Mouse (Mus musculus) hindbrain, postnatal 0 days (tissue): ENCODE data around the gene H2-D1. TPM values are rescaled to one million over a fixed set of nuclear protein-coding genes. Genes with fewer than 3 reads are reported as not detected.
"Not testable (repeated sequence)": the region's sequence is repeated elsewhere in the genome, so short reads cannot be mapped to it uniquely, and the experiment has no call there.

ENCODE experiments used
- ATAC-seq: fragments of 200-750 bp; cut with Nextera tagmentation; 2 replicates; pipeline ENCODE4 v1.8.0; 2017; ENCODE audit warnings: mild to moderate bottlenecking, moderate TSS enrichment, moderate library complexity
- DNase-seq: peaks from one replicate; pipeline ENCODE4 v3.0.0-alpha.2; 2015; ENCODE audit warnings: low spot score
- H3K27ac ChIP-seq: fragments of 300-500 bp; sonication (generic); 2 replicates; pipeline ENCODE4 v1.5.1; 2014; ENCODE audit warnings: mild to moderate bottlenecking
- H3K27me3 ChIP-seq: fragments of 300-500 bp; sonication (generic); 2 replicates; pipeline ENCODE4 v1.6.1; 2014; ENCODE audit warnings: low read length, mixed read lengths; ENCODE audit not compliant: insufficient read depth
- H3K36me3 ChIP-seq: fragments of 300-500 bp; sonication (generic); 2 replicates; pipeline ENCODE4 v1.6.1; 2014; ENCODE audit warnings: low read length, mixed read lengths; ENCODE audit not compliant: insufficient read depth
- H3K4me1 ChIP-seq: fragments of 300-500 bp; sonication (generic); 2 replicates; pipeline ENCODE4 v1.6.1; 2014; ENCODE audit warnings: antibody characterized with exemption, low read length, mixed read lengths; ENCODE audit not compliant: insufficient read depth
- H3K4me2 ChIP-seq: fragments of 300-500 bp; sonication (generic); 2 replicates; pipeline ENCODE4 v1.6.1; 2014; ENCODE audit warnings: low read depth, mild to moderate bottlenecking, low read length, moderate library complexity, mixed read lengths
- H3K4me3 ChIP-seq: fragments of 300-500 bp; sonication (generic); 2 replicates; pipeline ENCODE4 v1.5.1; 2014; ENCODE audit warnings: low read length
- H3K9ac ChIP-seq: fragments of 300-500 bp; sonication (generic); replicated peaks from 2 replicates; pipeline ENCODE4 v1.6.1; 2014; ENCODE audit warnings: mild to moderate bottlenecking, low read length, moderate library complexity, mixed read lengths
- H3K9me3 ChIP-seq: fragments of 300-500 bp; sonication (generic); 2 replicates; pipeline ENCODE4 v1.6.1; 2016; ENCODE audit warnings: low read length, mixed read lengths
- CTCF ChIP-seq: IDR thresholded peaks from 2 replicates; pipeline ENCODE4 v1.5.1; 2016; ENCODE audit warnings: antibody characterized with exemption, control low read depth, low read depth
- WGBS: fragments of 180-500 bp; shearing (Covaris S2); extraction: QIAGEN DNeasy Blood & Tissue Kit; methylation state at CpG from one replicate; pipeline ENCODE4 v1.1.7; 2014; 5-methylcytosine and 5-hydroxymethylcytosine counted together
- microRNA-seq, 2 experiments: library from miRNA; unstranded; fragments of <30 nt; microRNA quantifications; one replicate each; pipeline ENCODE4; 2016
- polyA plus RNA-seq: library from polyadenylated mRNA; unstranded; fragments of >200 nt; fragmentation: Nextera tagmentation; extraction: Ambion mirVana; gene quantifications from 2 replicates; pipeline ENCODE4 v1.2.1, GENCODE M21; 2015
- total RNA-seq: library from RNA; depleted of rRNA; stranded (reverse); fragments of >200 nt; gene quantifications from 2 replicates; pipeline ENCODE4 v1.2.3, GENCODE M21; 2014; rRNA removed

H2-D1 gene
- total and polyA plus RNA-seq, 2 experiments from 2014 or later, result 74.3 to 146 TPM

- no peak overlapping the region for H3K9ac ChIP-seq
- TF ChIP-seq CTCF, result no peak
- H3K27me3 ChIP-seq, result no peaks in the 10 kb centered on the region
- 82% methylated on average over 10 of the region's 10 CpGs for WGBS
- no peaks in the 10 kb centered on the region for H3K9me3 ChIP-seq
- no peak overlapping the region for H3K4me2 ChIP-seq
- no peak overlapping the region for H3K27ac ChIP-seq
- DNase-seq (no peak), ATAC-seq (no peak)
- H3K4me1 ChIP-seq, result no peaks in the 10 kb centered on the region
- H3K4me3 ChIP-seq, result no peak overlapping the region
- H3K36me3 ChIP-seq, result no peaks in the 10 kb centered on the region
Measured at GRCm38 (mm10) chr17:35303756-35304350, 41.3 kb downstream of the H2-D1 start.

- Histone ChIP-seq H3K9ac (no peak overlapping the region), H3K36me3 (no peaks in the 10 kb centered on the region), H3K4me2 (no peak overlapping the region), H3K27ac (no peak overlapping the region), H3K9me3 (no peaks in the 10 kb centered on the region), H3K27me3 (no peaks in the 10 kb centered on the region), H3K4me1 (no peaks in the 10 kb centered on the region), H3K4me3 (no peak overlapping the region)
- DNase-seq (no peak), ATAC-seq (no peak)
- TF ChIP-seq CTCF, result no peak
- WGBS, result 74% methylated on average over 6 of the region's 6 CpGs
Measured at GRCm38 (mm10) chr17:35304478-35304877, 41.9 kb downstream of the H2-D1 start.

GRCm38 (mm10) chr17:35304921-35305320 is 42.4 kb downstream of the H2-D1 start:
- 84% methylated on average over 8 of the region's 8 CpGs for WGBS
- H3K36me3 ChIP-seq, H3K4me3 ChIP-seq, H3K9ac ChIP-seq, H3K4me2 ChIP-seq, DNase-seq, H3K9me3 ChIP-seq, H3K4me1 ChIP-seq, ATAC-seq, H3K27me3 ChIP-seq, H3K27ac ChIP-seq: not testable (repeated sequence)

Small RNA genes within 50 kb of the gene (microRNA-seq; reads per million reads assigned to microRNA genes)
- gene Mir6975, result 0.36 to 3.0 reads per million in 2 experiments
- 0 to 0.35 reads per million in 2 experiments for gene Mir8094

Other genes with a start within 250 kb of the H2-D1 start
Only the 30 nearest of the 35 such genes appear.
- gene Ddah2, start 203.7 kb upstream of the H2-D1 start, total RNA-seq, result 216 and 228 TPM in 2 replicates
- 322 and 331 TPM in 2 replicates for gene Ddah2, start 203.7 kb upstream of the H2-D1 start, polyA plus RNA-seq
- gene Ly6g6c, start 197.3 kb upstream of the H2-D1 start, total RNA-seq, result not detected in 2 replicates
- gene Ly6g6c, start 197.3 kb upstream of the H2-D1 start, polyA plus RNA-seq, result not detected in 2 replicates
- gene Mpig6b, start 196.5 kb upstream of the H2-D1 start, total RNA-seq, result not detected in 2 replicates
- 0.18 TPM in 2 replicates for gene Mpig6b, start 196.5 kb upstream of the H2-D1 start, polyA plus RNA-seq
- not detected in 2 replicates for gene Ly6g6e, start 185.8 kb upstream of the H2-D1 start, total RNA-seq
- 0.44 TPM in 1 of 2 replicates, not detected in the other for gene Ly6g6e, start 185.8 kb upstream of the H2-D1 start, polyA plus RNA-seq
- gene Ly6g6d, start 184.7 kb upstream of the H2-D1 start, total RNA-seq, result 0.78 TPM in 1 of 2 replicates, not detected in the other
- 1.3 and 1.9 TPM in 2 replicates for gene Ly6g6d, start 184.7 kb upstream of the H2-D1 start, polyA plus RNA-seq
- not detected in 2 replicates for gene Ly6g6f, start 177.1 kb upstream of the H2-D1 start, total RNA-seq
- gene Ly6g6f, start 177.1 kb upstream of the H2-D1 start, polyA plus RNA-seq, result 0.26 TPM in 1 of 2 replicates, not detected in the other
- 129 and 158 TPM in 2 replicates for gene Abhd16a, start 173.5 kb upstream of the H2-D1 start, total RNA-seq
- 121 TPM in 2 replicates for gene Abhd16a, start 173.5 kb upstream of the H2-D1 start, polyA plus RNA-seq
- not detected in 2 replicates for gene Ly6g5c, start 154.5 kb upstream of the H2-D1 start, total RNA-seq
- gene Ly6g5c, start 154.5 kb upstream of the H2-D1 start, polyA plus RNA-seq, result not detected in 2 replicates
- 1.7 and 2.0 TPM in 2 replicates for gene Ly6g5b, start 147.3 kb upstream of the H2-D1 start, total RNA-seq
- 0.76 and 1.2 TPM in 2 replicates for gene Ly6g5b, start 147.3 kb upstream of the H2-D1 start, polyA plus RNA-seq
- gene Gpank1, start 141.3 kb upstream of the H2-D1 start, total RNA-seq, result 13.1 and 14.1 TPM in 2 replicates
- gene Gpank1, start 141.3 kb upstream of the H2-D1 start, polyA plus RNA-seq, result 18.1 and 19.1 TPM in 2 replicates
- gene Csnk2b, start 140.7 kb upstream of the H2-D1 start, total RNA-seq, result 257 and 289 TPM in 2 replicates
- gene Csnk2b, start 140.7 kb upstream of the H2-D1 start, polyA plus RNA-seq, result 332 and 350 TPM in 2 replicates
- 14.0 and 29.7 TPM in 2 replicates for gene D17H6S53E, start 136.4 kb upstream of the H2-D1 start, total RNA-seq
- 9.4 and 11.6 TPM in 2 replicates for gene D17H6S53E, start 136.4 kb upstream of the H2-D1 start, polyA plus RNA-seq
- 0.37 TPM in 1 of 2 replicates, not detected in the other for gene Apom, start 130.7 kb upstream of the H2-D1 start, total RNA-seq
- 0.35 TPM in 1 of 2 replicates, not detected in the other for gene Apom, start 130.7 kb upstream of the H2-D1 start, polyA plus RNA-seq
- 320 and 368 TPM in 2 replicates for gene Bag6, start 127.6 kb upstream of the H2-D1 start, total RNA-seq
- gene Bag6, start 127.6 kb upstream of the H2-D1 start, polyA plus RNA-seq, result 50.0 and 55.8 TPM in 2 replicates
- 218 and 223 TPM in 2 replicates for gene Prrc2a, start 97.8 kb upstream of the H2-D1 start, total RNA-seq
- gene Prrc2a, start 97.8 kb upstream of the H2-D1 start, polyA plus RNA-seq, result 92.6 and 99.2 TPM in 2 replicates
- gene Aif1, start 86.7 kb upstream of the H2-D1 start, total RNA-seq, result 0.21 and 2.4 TPM in 2 replicates
- gene Aif1, start 86.7 kb upstream of the H2-D1 start, polyA plus RNA-seq, result 9.5 and 10.9 TPM in 2 replicates
- 10.8 and 25.0 TPM in 2 replicates for gene Lst1, start 74.3 kb upstream of the H2-D1 start, total RNA-seq
- gene Lst1, start 74.3 kb upstream of the H2-D1 start, polyA plus RNA-seq, result 8.0 and 8.7 TPM in 2 replicates
- gene Ltb, start 68.3 kb upstream of the H2-D1 start, total RNA-seq, result 1.6 TPM in 1 of 2 replicates, not detected in the other
- 1.2 and 1.8 TPM in 2 replicates for gene Ltb, start 68.3 kb upstream of the H2-D1 start, polyA plus RNA-seq
- 0.18 and 0.52 TPM in 2 replicates for gene Tnf, start 60.7 kb upstream of the H2-D1 start, total RNA-seq
- gene Tnf, start 60.7 kb upstream of the H2-D1 start, polyA plus RNA-seq, result 0.09 TPM in 1 of 2 replicates, not detected in the other
- gene Lta, start 57.4 kb upstream of the H2-D1 start, total RNA-seq, result 0.47 TPM in 1 of 2 replicates, not detected in the other
- gene Lta, start 57.4 kb upstream of the H2-D1 start, polyA plus RNA-seq, result 0.85 and 1.3 TPM in 2 replicates
- not detected in 2 replicates for gene Gm16181, start 41.9 kb upstream of the H2-D1 start, total RNA-seq
- 0.40 TPM in 1 of 2 replicates, not detected in the other for gene Gm16181, start 41.9 kb upstream of the H2-D1 start, polyA plus RNA-seq
- 91.0 and 114 TPM in 2 replicates for gene Atp6v1g2, start 29.1 kb upstream of the H2-D1 start, total RNA-seq
- 180 and 183 TPM in 2 replicates for gene Atp6v1g2, start 29.1 kb upstream of the H2-D1 start, polyA plus RNA-seq
- gene Nfkbil1, start 26.9 kb upstream of the H2-D1 start, total RNA-seq, result 15.5 and 15.9 TPM in 2 replicates
- 11.4 and 12.9 TPM in 2 replicates for gene Nfkbil1, start 26.9 kb upstream of the H2-D1 start, polyA plus RNA-seq
- gene Ddx39b, start 21.0 kb upstream of the H2-D1 start, total RNA-seq, result 259 and 266 TPM in 2 replicates
- gene Ddx39b, start 21.0 kb upstream of the H2-D1 start, polyA plus RNA-seq, result 326 and 341 TPM in 2 replicates
- 0.42 and 0.68 TPM in 2 replicates for gene H2-Q1, start 57.7 kb downstream of the H2-D1 start, total RNA-seq
- 1.4 and 1.5 TPM in 2 replicates for gene H2-Q1, start 57.7 kb downstream of the H2-D1 start, polyA plus RNA-seq
- 9.7 and 17.7 TPM in 2 replicates for gene H2-Q2, start 79.5 kb downstream of the H2-D1 start, total RNA-seq
- gene H2-Q2, start 79.5 kb downstream of the H2-D1 start, polyA plus RNA-seq, result 7.8 and 12.7 TPM in 2 replicates
- gene H2-Q4, start 116.9 kb downstream of the H2-D1 start, total RNA-seq, result 3.6 and 5.3 TPM in 2 replicates
- 1.2 and 1.9 TPM in 2 replicates for gene H2-Q4, start 116.9 kb downstream of the H2-D1 start, polyA plus RNA-seq
- 1.2 TPM in 1 of 2 replicates, not detected in the other for gene H2-Q6, start 162.1 kb downstream of the H2-D1 start, total RNA-seq
- gene H2-Q6, start 162.1 kb downstream of the H2-D1 start, polyA plus RNA-seq, result 0.49 and 0.85 TPM in 2 replicates
- gene H2-Q7, start 176.4 kb downstream of the H2-D1 start, total RNA-seq, result 1.5 and 2.4 TPM in 2 replicates
- gene H2-Q7, start 176.4 kb downstream of the H2-D1 start, polyA plus RNA-seq, result 3.7 and 3.9 TPM in 2 replicates
- 0.07 TPM in 1 of 2 replicates, not detected in the other for gene H2-Q10, start 207.4 kb downstream of the H2-D1 start, total RNA-seq
- gene H2-Q10, start 207.4 kb downstream of the H2-D1 start, polyA plus RNA-seq, result 0.21 and 0.30 TPM in 2 replicates